Mouse (Mus musculus): ENCODE data around the gene Mrpl2. TPM values are rescaled to one million over a fixed set of nuclear protein-coding genes. Genes with fewer than 3 reads are reported as not detected.
A peak's percentile ranks its signal among the peaks of the same experiment; 100 is the strongest.

Gene Mrpl2
- polyA plus RNA-seq, 1 experiment from 2014 or later, result 137 TPM

DNA sequence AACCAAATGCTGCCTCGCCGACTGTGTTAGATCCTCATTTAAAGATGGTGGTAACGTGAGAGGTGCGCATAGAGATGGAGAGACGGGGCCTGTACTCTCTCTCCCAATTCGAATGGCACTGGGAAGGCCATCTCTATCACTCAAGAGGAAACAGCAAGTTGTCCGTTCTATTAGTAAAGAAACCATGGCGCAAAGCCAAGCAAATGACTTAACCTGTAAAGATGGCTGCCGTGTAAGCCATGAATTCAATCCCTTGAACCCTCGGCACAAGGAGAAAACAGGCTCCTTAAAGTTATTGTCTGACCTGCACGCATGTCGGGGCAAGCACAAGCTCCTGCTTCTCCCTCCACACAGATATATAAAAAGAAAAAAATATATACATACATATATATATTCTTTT is 28.2 kb upstream of the Mrpl2 start:
- 63% methylated on average over 12 of the region's 12 CpGs for WGBS
- Histone ChIP-seq H3K27ac (peak overlapping the region; percentile 96), H3K36me3 (replicated peaks) (peaks cover 13% of the 10 kb centered on the region), H3K9me3 (0 out of 2 replicates have a peak, but pooled peaks cover 4% of the 10 kb centered on the region), H3K4me1 (peaks cover 96% of the 10 kb centered on the region), H3K4me3 (peak overlapping the region; percentile 44), H3K27me3 (ENCODE audit: poor library complexity, severe bottlenecking) (no peaks in the 10 kb centered on the region)
- DNase-seq (ENCODE audit: extremely low spot score, low spot score), result no peak

DNA sequence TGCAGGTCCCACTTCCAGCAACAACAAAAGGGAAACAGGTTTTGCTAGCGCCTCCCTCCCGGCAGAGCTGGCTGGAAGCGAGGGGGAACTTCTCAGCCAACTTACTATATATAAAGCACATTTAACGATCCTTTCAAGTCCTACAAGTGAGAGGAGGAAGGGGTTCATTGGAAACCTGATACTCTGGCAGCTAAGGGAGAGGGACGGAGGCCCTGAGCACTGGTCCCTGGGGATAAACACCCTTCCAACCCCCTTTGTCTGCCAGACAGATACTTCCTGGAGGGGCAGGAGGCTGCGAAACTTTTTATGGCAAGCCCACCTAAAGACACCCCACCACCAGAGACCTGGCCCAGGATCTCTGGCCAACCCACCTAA is 27.6 kb upstream of the Mrpl2 start:
- H3K27me3 ChIP-seq (ENCODE audit: poor library complexity, severe bottlenecking), result no peaks in the 10 kb centered on the region
- H3K4me1 ChIP-seq, result peaks cover 96% of the 10 kb centered on the region
- H3K4me3 ChIP-seq, result peak overlapping the region; percentile 44
- peak; percentile 50 for DNase-seq (ENCODE audit: extremely low spot score, low spot score)
- peaks cover 13% of the 10 kb centered on the region for H3K36me3 ChIP-seq (replicated peaks)
- WGBS, result under 1% methylated on average over 6 of the region's 6 CpGs
- peak overlapping the region; percentile 96 for H3K27ac ChIP-seq
- H3K9me3 ChIP-seq, result 0 out of 2 replicates have a peak, but pooled peaks cover 4% of the 10 kb centered on the region

GRCm38 (mm10) chr17:46618769-46619682 is 27.0 kb upstream of the Mrpl2 start:
- peak overlapping the region; percentile 44 for H3K4me3 ChIP-seq

DNA sequence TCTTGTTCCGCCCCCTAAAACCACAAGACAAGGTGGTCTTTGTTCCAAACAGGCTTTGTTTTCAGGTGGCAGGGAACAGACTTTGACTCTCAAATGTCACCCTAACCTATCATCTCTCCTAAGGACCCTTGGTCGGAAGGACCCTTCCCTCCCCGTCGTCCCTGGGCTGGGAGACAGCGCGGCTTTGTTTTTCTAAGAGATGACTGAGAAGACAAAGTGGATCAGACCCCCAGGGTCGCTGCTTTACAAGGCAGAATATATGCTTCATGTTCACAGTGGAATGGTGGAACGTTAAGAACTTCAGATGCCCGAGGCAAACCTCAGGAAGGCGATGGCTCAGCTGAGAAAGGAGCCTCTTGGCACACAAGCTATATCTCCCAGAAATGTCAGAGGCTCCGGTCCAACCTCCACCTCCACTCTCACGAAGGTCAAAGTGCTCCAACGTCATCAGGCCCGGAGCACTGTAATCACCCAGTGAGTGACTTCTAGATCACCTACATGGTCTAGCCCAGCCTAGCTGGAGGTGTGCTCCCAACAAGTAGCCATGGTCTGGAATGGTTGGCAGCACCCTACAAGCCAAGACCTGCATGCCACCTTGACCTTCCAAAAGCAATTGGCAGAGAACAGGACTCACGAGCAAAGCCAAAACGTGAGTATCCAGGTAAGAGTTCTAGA is 26.2 kb upstream of the Mrpl2 start:
- 29% methylated on average over 16 of the region's 16 CpGs for WGBS
- Histone ChIP-seq H3K4me1 (peaks cover 97% of the 10 kb centered on the region), H3K36me3 (replicated peaks) (peaks cover 13% of the 10 kb centered on the region), H3K27ac (peak overlapping the region; percentile 96), H3K27me3 (ENCODE audit: poor library complexity, severe bottlenecking) (no peaks in the 10 kb centered on the region), H3K9me3 (0 out of 2 replicates have a peak, but pooled peaks cover 4% of the 10 kb centered on the region), H3K4me3 (peak overlapping the region; percentile 44)
- DNase-seq (ENCODE audit: extremely low spot score, low spot score), result no peak

More at GRCm38 (mm10) chr17:46618769-46619682, 27.0 kb upstream of the Mrpl2 start:
- Histone ChIP-seq H3K4me1 (peaks cover 96% of the 10 kb centered on the region), H3K9me3 (0 out of 2 replicates have a peak, but pooled peaks cover 4% of the 10 kb centered on the region), H3K36me3 (replicated peaks) (peaks cover 13% of the 10 kb centered on the region), H3K27me3 (ENCODE audit: poor library complexity, severe bottlenecking) (no peaks in the 10 kb centered on the region), H3K27ac (peak overlapping the region; percentile 96)
- DNase-seq (ENCODE audit: extremely low spot score, low spot score), result peak; percentile 68
- 2% methylated on average over 27 of the region's 27 CpGs for WGBS

- H3K4me1 ChIP-seq, result peaks cover 99% of the 10 kb centered on the region
- peaks cover 10% of the 10 kb centered on the region for H3K36me3 ChIP-seq (replicated peaks)
- no peak overlapping the region for H3K27ac ChIP-seq
- WGBS, result 83% methylated on average over 15 of the region's 15 CpGs
- H3K27me3 ChIP-seq (ENCODE audit: poor library complexity, severe bottlenecking), result no peaks in the 10 kb centered on the region
- no peak overlapping the region for H3K4me3 ChIP-seq
- 0 out of 2 replicates have a peak, but pooled peaks cover 4% of the 10 kb centered on the region for H3K9me3 ChIP-seq
- no peak for DNase-seq (ENCODE audit: extremely low spot score, low spot score)
Observed at GRCm38 (mm10) chr17:46621324-46621723, 24.7 kb upstream of the Mrpl2 start.

GRCm38 (mm10) chr17:46622269-46622668 is 23.8 kb upstream of the Mrpl2 start:
- Histone ChIP-seq H3K4me3 (no peak overlapping the region; the same call in 1 of the 2 replicates), H3K27me3 (ENCODE audit: poor library complexity, severe bottlenecking) (no peaks in the 10 kb centered on the region), H3K9me3 (0 out of 2 replicates have a peak, but pooled peaks cover 4% of the 10 kb centered on the region), H3K4me1 (peaks cover 99% of the 10 kb centered on the region), H3K36me3 (replicated peaks) (peaks cover 10% of the 10 kb centered on the region), H3K27ac (peak overlapping the region; percentile 48)
- WGBS, result 85% methylated on average over 11 of the region's 11 CpGs
- DNase-seq (ENCODE audit: extremely low spot score, low spot score), result no peak

DNA sequence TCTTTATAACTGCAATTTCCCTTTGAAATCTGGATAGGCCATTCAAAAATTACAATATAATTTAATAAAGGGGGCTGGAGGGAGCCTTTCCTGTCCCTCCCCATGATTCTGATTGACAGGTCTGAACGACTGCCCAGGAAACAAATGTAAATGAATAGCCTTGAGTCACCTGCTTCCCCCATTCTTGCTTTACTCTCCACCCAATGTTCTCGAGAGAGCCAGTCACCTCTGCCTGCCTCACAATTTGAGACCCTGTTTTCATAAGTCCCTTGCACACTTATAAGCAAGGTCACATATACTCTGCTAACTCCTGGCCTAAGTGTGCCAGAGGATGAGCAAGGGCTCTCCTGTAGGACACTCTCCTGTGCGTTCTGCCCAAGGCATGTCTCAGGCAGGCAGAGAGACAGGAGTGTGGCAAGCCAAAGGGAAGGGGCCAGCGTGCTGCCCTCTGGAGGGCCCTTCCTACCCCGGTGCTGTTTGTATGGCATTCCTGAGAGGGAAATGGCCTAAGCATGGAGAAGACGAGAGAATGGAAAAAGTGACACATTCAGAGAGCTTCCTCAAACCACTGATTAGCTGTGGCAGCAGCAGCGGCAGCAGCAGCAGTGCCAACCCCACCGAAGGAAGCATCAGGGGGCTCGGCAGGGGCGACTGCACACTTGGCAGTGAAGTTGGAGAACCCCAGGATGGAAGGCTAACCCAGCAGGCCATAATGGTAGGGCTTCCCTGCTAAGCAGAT is 22.0 kb upstream of the Mrpl2 start:
- Histone ChIP-seq H3K27ac (peak overlapping the region; percentile 48), H3K27me3 (ENCODE audit: poor library complexity, severe bottlenecking) (no peaks in the 10 kb centered on the region), H3K9me3 (0 out of 2 replicates have a peak, but pooled peaks cover 4% of the 10 kb centered on the region), H3K4me1 (peaks cover 93% of the 10 kb centered on the region), H3K4me3 (peak overlapping the region; percentile 8; the same call in 1 of the 2 replicates), H3K36me3 (replicated peaks) (peaks cover 10% of the 10 kb centered on the region)
- 47% methylated on average over 10 of the region's 10 CpGs for WGBS
- no peak for DNase-seq (ENCODE audit: extremely low spot score, low spot score)

DNA sequence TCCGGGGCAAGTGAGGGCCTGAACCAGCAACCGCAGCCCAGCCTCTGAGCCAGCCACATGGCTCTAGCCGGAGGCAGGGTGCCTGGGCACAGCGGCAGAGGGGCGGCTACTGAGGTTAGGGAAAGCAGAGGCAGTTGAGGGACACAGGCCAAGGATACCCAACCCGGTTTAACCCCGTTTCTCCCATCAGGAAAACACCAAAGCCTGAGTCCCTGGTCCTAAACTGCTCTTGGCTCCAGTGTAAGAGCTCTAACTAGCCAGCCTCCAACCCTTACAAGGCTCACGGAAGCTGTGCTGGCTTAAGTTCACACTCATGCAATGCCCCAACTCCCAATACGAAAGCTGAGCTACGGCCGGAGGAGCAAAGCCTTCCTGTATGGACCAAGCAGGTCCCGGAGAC is 21.4 kb upstream of the Mrpl2 start:
- no peaks in the 10 kb centered on the region for H3K27me3 ChIP-seq (ENCODE audit: poor library complexity, severe bottlenecking)
- H3K36me3 ChIP-seq (replicated peaks), result peaks cover 10% of the 10 kb centered on the region
- peak overlapping the region; percentile 8; the same call in 1 of the 2 replicates for H3K4me3 ChIP-seq
- 64% methylated on average over 12 of the region's 12 CpGs for WGBS
- H3K27ac ChIP-seq, result peak overlapping the region; percentile 48
- 0 out of 2 replicates have a peak, but pooled peaks cover 4% of the 10 kb centered on the region for H3K9me3 ChIP-seq
- DNase-seq (ENCODE audit: extremely low spot score, low spot score), result no peak
- peaks cover 91% of the 10 kb centered on the region for H3K4me1 ChIP-seq

- Histone ChIP-seq H3K36me3 (replicated peaks) (peaks cover 16% of the 10 kb centered on the region), H3K27ac (peak overlapping the region; percentile 96; the same call in 1 of the 2 replicates), H3K27me3 (ENCODE audit: poor library complexity, severe bottlenecking) (no peaks in the 10 kb centered on the region), H3K4me3 (peak overlapping the region; percentile 90), H3K4me1 (peaks cover 82% of the 10 kb centered on the region), H3K9me3 (no peaks in the 10 kb centered on the region)
- 72% methylated on average over 6 of the region's 6 CpGs for WGBS
- DNase-seq (ENCODE audit: extremely low spot score, low spot score), result no peak
Observed at GRCm38 (mm10) chr17:46627409-46627808, 18.6 kb upstream of the Mrpl2 start.

- no peaks in the 10 kb centered on the region for H3K27me3 ChIP-seq (ENCODE audit: poor library complexity, severe bottlenecking)
Observed at GRCm38 (mm10) chr17:46628471-46628790, 17.6 kb upstream of the Mrpl2 start.

DNA sequence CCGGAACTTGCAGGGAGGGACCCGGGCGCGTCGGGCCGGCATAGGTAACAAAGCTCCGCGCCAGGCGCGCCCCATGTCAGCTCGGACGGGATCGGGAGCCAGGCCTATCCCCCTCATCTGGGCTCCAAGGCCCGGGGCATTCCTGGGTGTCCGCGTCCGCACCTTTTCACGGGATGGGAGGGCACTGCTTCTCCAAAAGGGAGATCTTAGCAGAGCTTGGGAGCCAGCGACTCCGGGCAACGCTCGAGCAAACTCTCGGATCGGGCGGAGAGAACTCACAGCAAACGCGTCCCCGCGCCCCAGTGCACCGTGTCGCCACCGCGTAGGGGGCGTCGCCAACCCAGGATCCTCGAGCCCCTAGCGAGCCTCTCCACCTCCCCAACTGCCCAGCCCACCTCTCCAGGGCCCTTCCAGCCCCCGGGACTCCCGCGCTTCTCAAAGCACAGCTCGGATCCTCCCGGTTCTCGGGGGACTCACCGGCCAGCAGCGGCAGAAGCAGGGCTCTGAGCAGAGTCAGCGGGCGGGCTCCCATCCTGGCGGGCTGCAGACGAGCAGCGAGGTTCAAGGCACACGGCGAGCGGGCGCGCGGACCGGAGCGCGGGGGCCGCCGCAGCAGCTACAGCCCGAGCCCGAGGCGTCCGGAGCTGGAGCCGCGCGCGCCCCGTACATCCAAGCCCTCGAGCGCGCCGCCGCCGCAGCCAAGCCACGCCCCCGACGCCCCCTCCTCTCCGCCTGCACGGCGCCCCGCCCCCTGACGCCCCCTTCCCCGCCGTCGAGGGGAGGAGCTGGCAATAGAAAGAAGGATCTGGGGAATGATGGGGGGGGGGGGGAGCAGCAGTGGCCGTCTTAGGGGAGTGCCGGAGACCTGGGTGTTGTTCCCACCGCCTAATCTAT is 17.0 kb upstream of the Mrpl2 start, which contains the start of gene Ptk7:
TSS of gene Ptk7 (minus strand) at position 714 of the 894 bp plus-strand sequence.
- no peaks in the 10 kb centered on the region for H3K9me3 ChIP-seq
- peaks cover 66% of the 10 kb centered on the region for H3K4me1 ChIP-seq
- H3K27ac ChIP-seq, result peak within 1 kb of the TSS; percentile 96
- under 1% methylated on average over 84 of the region's 90 CpGs for WGBS
- H3K27me3 ChIP-seq (ENCODE audit: poor library complexity, severe bottlenecking), result no peaks in the 10 kb centered on the region
- peak within 1 kb of the TSS; percentile 90 for H3K4me3 ChIP-seq
- H3K36me3 ChIP-seq (replicated peaks), result peaks cover 30% of the 10 kb centered on the region
- DNase-seq (ENCODE audit: extremely low spot score, low spot score), result peak; percentile 92

More at GRCm38 (mm10) chr17:46628471-46628790, 17.6 kb upstream of the Mrpl2 start:
- peak overlapping the region; percentile 96 for H3K27ac ChIP-seq
- WGBS, result 0% methylated on average over 13 of the region's 13 CpGs
- H3K9me3 ChIP-seq, result no peaks in the 10 kb centered on the region
- H3K36me3 ChIP-seq (replicated peaks), result peaks cover 24% of the 10 kb centered on the region
- peak; percentile 62 for DNase-seq (ENCODE audit: extremely low spot score, low spot score)
- H3K4me1 ChIP-seq, result peaks cover 72% of the 10 kb centered on the region
- peak overlapping the region; percentile 90 for H3K4me3 ChIP-seq

Measured in forebrain, embryonic 10.5 days (tissue).